Mouse (Mus musculus): ENCODE data around the gene Zc2hc1b. TPM values are rescaled to one million over a fixed set of nuclear protein-coding genes. Genes with fewer than 3 reads are reported as not detected.

The Zc2hc1b gene
- total RNA-seq (2023; ENCODE audit: inconsistent age) = not detected in 4 replicates

DNA sequence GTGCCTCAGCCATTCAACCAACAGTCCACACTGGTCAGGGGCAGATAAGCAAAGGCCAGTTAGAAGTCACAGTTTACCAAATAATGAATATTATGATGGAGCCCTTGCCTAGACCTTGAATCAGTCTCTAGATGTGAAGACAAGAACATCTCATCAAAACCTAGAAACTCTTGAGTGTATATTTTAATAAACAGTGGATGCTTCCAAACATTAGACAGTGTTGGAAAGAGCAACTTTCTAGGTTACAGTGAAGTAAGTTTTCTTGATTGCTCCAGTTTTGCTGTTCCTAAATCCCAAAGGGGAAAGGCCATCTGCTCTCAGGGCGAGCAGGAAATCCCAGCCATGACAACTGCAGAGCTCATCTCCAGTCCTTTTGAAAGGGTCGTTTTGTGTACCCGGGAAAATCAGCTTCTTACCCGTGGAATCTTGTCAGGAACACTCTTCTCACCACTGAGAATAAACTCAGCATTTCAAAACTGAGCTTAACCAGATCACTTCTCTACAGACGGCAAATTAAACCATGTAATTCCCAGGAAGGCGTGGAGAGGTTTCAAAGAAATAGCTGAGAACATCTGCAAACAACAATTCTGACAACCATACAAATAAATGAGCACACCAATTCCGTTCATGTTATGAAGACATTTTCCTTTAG, at the start of gene Zc2hc1b:
Gene Zc2hc1b (minus strand): TSS at position 51 of the 652 bp plus-strand sequence.

DNA sequence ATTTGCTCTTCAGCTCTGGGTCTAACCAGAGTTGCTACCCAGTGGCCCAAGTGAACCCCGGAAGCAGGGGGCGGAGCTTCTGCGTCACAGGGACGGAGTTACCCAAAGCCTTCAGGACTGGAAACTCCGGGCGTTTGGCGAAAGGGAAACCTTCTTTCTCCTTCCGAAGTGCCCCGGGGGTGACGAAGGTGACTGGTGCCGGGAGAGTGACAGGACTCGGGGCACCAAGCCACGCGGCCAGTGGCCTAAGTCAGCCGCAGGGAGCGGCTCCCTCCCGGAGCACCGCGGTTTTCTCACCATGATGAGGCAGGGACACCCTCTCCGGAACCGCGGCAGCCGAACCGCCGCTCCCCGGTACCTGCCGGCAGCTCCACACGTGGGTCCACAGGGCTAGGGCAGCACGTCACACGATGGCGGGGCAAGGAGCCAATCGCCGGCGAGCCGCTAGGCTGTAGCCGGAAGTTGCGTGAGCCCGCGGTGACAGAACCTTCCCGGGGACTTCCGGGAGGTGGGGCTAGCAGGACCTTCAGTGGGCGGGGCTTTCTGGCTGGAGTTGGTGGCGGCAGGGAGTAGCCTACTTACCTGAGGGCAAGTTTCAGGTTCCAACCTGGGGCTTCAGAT, 15.0 kb upstream of the Zc2hc1b start, which contains the start of gene Ltv1:
Gene Ltv1 (minus strand): TSS at position 438 of the 621 bp plus-strand sequence.

Other genes with a start within 250 kb of the Zc2hc1b start
- gene Stx11, start 213.7 kb downstream of the Zc2hc1b start, total RNA-seq (2023; ENCODE audit: inconsistent age) = 3.6 to 9.7 TPM (median 5.8 TPM) in 4 replicates
- gene Sf3b5, start 172.7 kb downstream of the Zc2hc1b start, total RNA-seq (2023; ENCODE audit: inconsistent age) = 7.6 to 9.2 TPM (median 8.7 TPM) in 4 replicates
- gene Plagl1, start 117.5 kb downstream of the Zc2hc1b start, total RNA-seq (2023; ENCODE audit: inconsistent age) = 0.61 to 1.7 TPM (median 1.2 TPM) in 3 of 4 replicates, not detected in the other
- 64.9 to 71.4 TPM (median 66.9 TPM) in 4 replicates for gene Ltv1, start 15.1 kb upstream of the Zc2hc1b start, total RNA-seq (2023; ENCODE audit: inconsistent age)